Mouse (Mus musculus) kidney, adult 2 months (tissue): ENCODE data around the gene Lyz1.

Experiments used
- CTCF ChIP-seq: fragments of 200-500 bp; conservative IDR thresholded peaks from 2 replicates; pipeline ENCODE4 v1.5.1; 2011; ENCODE audit warnings: low read depth, mild to moderate bottlenecking, control low read depth, low read length, moderate library complexity, mixed read lengths; ENCODE audit not compliant: insufficient read depth, insufficient read length
- POLR2A ChIP-seq: fragments of 200-500 bp; IDR thresholded peaks from one replicate; pipeline ENCODE4 v1.6.1; 2011; ENCODE audit warnings: low read depth, low read length, control low read depth

DNA sequence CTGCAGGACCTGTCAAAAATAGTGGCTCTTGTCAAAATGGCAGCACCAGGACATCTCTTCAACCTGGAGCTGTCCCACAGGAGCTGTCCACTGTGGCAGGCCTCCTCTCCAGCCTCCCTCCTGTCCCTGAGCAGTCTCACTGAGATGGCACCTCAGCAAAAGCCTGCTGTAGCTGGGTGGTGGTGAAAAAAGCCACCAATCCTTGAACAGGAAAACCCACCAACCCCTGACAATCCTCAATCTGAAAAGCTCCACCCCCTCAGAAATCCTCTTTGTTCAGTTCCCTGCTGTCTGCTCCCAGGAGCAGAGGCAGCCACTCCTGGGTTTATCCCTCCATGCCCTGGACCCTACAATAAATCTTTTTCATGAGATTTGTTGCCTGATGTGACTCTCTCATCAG lies 32.8 kb downstream of the Lyz1 start:
- no peak for TF ChIP-seq POLR2A
- no peak for TF ChIP-seq CTCF
